Mouse (Mus musculus) neural tube, embryonic 13.5 days (tissue): ENCODE data around the gene Fam13a. TPM values are rescaled to one million over a fixed set of nuclear protein-coding genes. Genes with fewer than 3 reads are reported as not detected.
A peak's percentile ranks its signal among the peaks of the same experiment; 100 is the strongest.

Experiments
- ATAC-seq: fragments of 200-750 bp; cut with Nextera tagmentation; 2 replicates; pipeline ENCODE4 v1.8.0; 2017; ENCODE audit warnings: low read depth, mild to moderate bottlenecking, moderate TSS enrichment, moderate library complexity
- H3K27ac ChIP-seq: fragments of 300-500 bp; sonication (generic); replicated peaks from 2 replicates; pipeline ENCODE4 v1.5.1; 2015; ENCODE audit warnings: moderate library complexity, mild to moderate bottlenecking, inconsistent platforms
- H3K27me3 ChIP-seq: fragments of 300-500 bp; sonication (generic); 2 replicates; pipeline ENCODE4 v1.6.1; 2015; ENCODE audit warnings: mild to moderate bottlenecking, inconsistent platforms
- H3K36me3 ChIP-seq: fragments of 300-500 bp; sonication (generic); 2 replicates; pipeline ENCODE4 v1.6.1; 2015; ENCODE audit warnings: mild to moderate bottlenecking, inconsistent platforms
- H3K4me1 ChIP-seq: fragments of 300-500 bp; sonication (generic); replicated peaks from 2 replicates; pipeline ENCODE4 v1.6.1; 2015; ENCODE audit warnings: inconsistent platforms
- H3K4me2 ChIP-seq: fragments of 300-500 bp; sonication (generic); 2 replicates; pipeline ENCODE4 v1.6.1; 2015; ENCODE audit warnings: inconsistent platforms, mild to moderate bottlenecking, moderate library complexity
- H3K4me3 ChIP-seq: fragments of 300-500 bp; sonication (generic); 2 replicates; pipeline ENCODE4 v1.5.1; 2015; ENCODE audit warnings: mild to moderate bottlenecking, inconsistent platforms
- H3K9ac ChIP-seq: fragments of 300-500 bp; sonication (generic); 2 replicates; pipeline ENCODE4 v1.6.1; 2015; ENCODE audit warnings: moderate library complexity, mild to moderate bottlenecking, inconsistent platforms
- H3K9me3 ChIP-seq: fragments of 300-500 bp; sonication (generic); 2 replicates; pipeline ENCODE4 v1.6.1; 2016; ENCODE audit warnings: inconsistent platforms
- WGBS: fragments of 180-500 bp; shearing (Covaris S2); methylation state at CpG from one replicate; pipeline ENCODE4 v1.1.7; 2015; 5-methylcytosine and 5-hydroxymethylcytosine counted together
- polyA plus RNA-seq: library from polyadenylated mRNA; unstranded; fragments of >200 nt; fragmentation: Nextera tagmentation; extraction: Ambion mirVana; gene quantifications from 2 replicates; pipeline ENCODE4 v1.2.1, GENCODE M21; 2015

Fam13a gene
- 7.0 and 9.5 TPM in 2 replicates for polyA plus RNA-seq

- H3K36me3 ChIP-seq, result no peaks in the 10 kb centered on the region
- ATAC-seq, result peak; percentile 99
- H3K4me1 ChIP-seq, result peaks cover 17% of the 10 kb centered on the region
- peak within 1 kb of the TSS; percentile 54 for H3K4me3 ChIP-seq
- peak within 1 kb of the TSS; percentile 60 for H3K4me2 ChIP-seq
- peak within 1 kb of the TSS; percentile 74 for H3K9ac ChIP-seq
- no peaks in the 10 kb centered on the region for H3K9me3 ChIP-seq
- WGBS, result 1% methylated on average over 16 of the region's 16 CpGs
- peak within 1 kb of the TSS; percentile 74 for H3K27ac ChIP-seq
- no peaks in the 10 kb centered on the region for H3K27me3 ChIP-seq
Observed at GRCm38 (mm10) chr6:59024164-59024724, at the start of gene Fam13a. Fam13a (minus strand) TSS chr6:59024549.

- 90% methylated on average over 5 of the region's 5 CpGs for WGBS
- Histone ChIP-seq H3K36me3 (no peaks in the 10 kb centered on the region), H3K4me2 (no peak overlapping the region), H3K9ac (no peak overlapping the region), H3K9me3 (peaks cover 7% of the 10 kb centered on the region; the same call in 1 of the 2 replicates), H3K27ac (no peak overlapping the region), H3K27me3 (no peaks in the 10 kb centered on the region), H3K4me3 (no peak overlapping the region), H3K4me1 (no peaks in the 10 kb centered on the region)
- ATAC-seq, result no peak
Observed at GRCm38 (mm10) chr6:59072096-59073060, 48.0 kb upstream of the Fam13a start.

GRCm38 (mm10) chr6:59071691-59072090 is 47.3 kb upstream of the Fam13a start:
- ATAC-seq, result no peak
- H3K4me1 ChIP-seq, result no peaks in the 10 kb centered on the region

GRCm38 (mm10) chr6:59068187-59068586 is 43.8 kb upstream of the Fam13a start:
- H3K4me1 ChIP-seq, result no peaks in the 10 kb centered on the region
- WGBS, result 90% methylated on average over 5 of the region's 5 CpGs
- H3K4me2 ChIP-seq, result no peak overlapping the region
- H3K9me3 ChIP-seq, result no peaks in the 10 kb centered on the region
- no peak overlapping the region for H3K27ac ChIP-seq
- no peaks in the 10 kb centered on the region for H3K36me3 ChIP-seq
- no peak overlapping the region for H3K9ac ChIP-seq
- no peak overlapping the region for H3K4me3 ChIP-seq
- ATAC-seq, result no peak
- no peaks in the 10 kb centered on the region for H3K27me3 ChIP-seq

More at GRCm38 (mm10) chr6:59071691-59072090, 47.3 kb upstream of the Fam13a start:
- no peak overlapping the region for H3K4me3 ChIP-seq
- no peaks in the 10 kb centered on the region for H3K36me3 ChIP-seq
- H3K9ac ChIP-seq, result no peak overlapping the region
- no peak overlapping the region for H3K4me2 ChIP-seq
- peaks cover 7% of the 10 kb centered on the region; the same call in 1 of the 2 replicates for H3K9me3 ChIP-seq
- H3K27me3 ChIP-seq, result no peaks in the 10 kb centered on the region
- 87% methylated on average over 3 of the region's 3 CpGs for WGBS
- no peak overlapping the region for H3K27ac ChIP-seq

GRCm38 (mm10) chr6:59064440-59064839 is 40.1 kb upstream of the Fam13a start:
- H3K4me2 ChIP-seq, result no peak overlapping the region
- no peaks in the 10 kb centered on the region for H3K9me3 ChIP-seq
- no peak overlapping the region for H3K27ac ChIP-seq
- H3K9ac ChIP-seq, result no peak overlapping the region
- no peak overlapping the region for H3K4me3 ChIP-seq
- no peak for ATAC-seq
- no peaks in the 10 kb centered on the region for H3K4me1 ChIP-seq
- H3K27me3 ChIP-seq, result no peaks in the 10 kb centered on the region
- 92% methylated on average over 4 of the region's 4 CpGs for WGBS
- no peaks in the 10 kb centered on the region for H3K36me3 ChIP-seq

- no peak for ATAC-seq
- no peaks in the 10 kb centered on the region for H3K9me3 ChIP-seq
- H3K4me1 ChIP-seq, result no peaks in the 10 kb centered on the region
- H3K9ac ChIP-seq, result no peak overlapping the region
- H3K36me3 ChIP-seq, result no peaks in the 10 kb centered on the region
- no peak overlapping the region for H3K4me2 ChIP-seq
- WGBS, result 86% methylated on average over 2 of the region's 2 CpGs
- H3K27me3 ChIP-seq, result no peaks in the 10 kb centered on the region
- no peak overlapping the region for H3K4me3 ChIP-seq
- no peak overlapping the region for H3K27ac ChIP-seq
Observed at GRCm38 (mm10) chr6:59053232-59053631, 28.9 kb upstream of the Fam13a start.

- no peaks in the 10 kb centered on the region for H3K4me1 ChIP-seq
- H3K9me3 ChIP-seq, result no peaks in the 10 kb centered on the region
- no peaks in the 10 kb centered on the region for H3K36me3 ChIP-seq
- no peak for ATAC-seq
- H3K4me2 ChIP-seq, result no peak overlapping the region
- no peak overlapping the region for H3K4me3 ChIP-seq
- H3K27me3 ChIP-seq, result no peaks in the 10 kb centered on the region
- H3K27ac ChIP-seq, result no peak overlapping the region
- WGBS, result 47% methylated on average over 1 of the region's 1 CpGs
- H3K9ac ChIP-seq, result no peak overlapping the region
Observed at GRCm38 (mm10) chr6:59039719-59040118, 15.4 kb upstream of the Fam13a start.

GRCm38 (mm10) chr6:59032748-59033147 is 8.4 kb upstream of the Fam13a start:
- Histone ChIP-seq H3K27me3 (no peaks in the 10 kb centered on the region), H3K9me3 (no peaks in the 10 kb centered on the region), H3K36me3 (no peaks in the 10 kb centered on the region), H3K4me2 (no peak overlapping the region), H3K27ac (no peak overlapping the region), H3K4me3 (no peak overlapping the region), H3K4me1 (no peaks in the 10 kb centered on the region), H3K9ac (no peak overlapping the region)
- WGBS, result 95% methylated on average over 5 of the region's 5 CpGs
- no peak for ATAC-seq

GRCm38 (mm10) chr6:59031539-59031938 is 7.2 kb upstream of the Fam13a start:
- Histone ChIP-seq H3K9ac (no peak overlapping the region), H3K4me3 (no peak overlapping the region), H3K27ac (no peak overlapping the region), H3K9me3 (no peaks in the 10 kb centered on the region), H3K4me2 (no peak overlapping the region), H3K4me1 (no peaks in the 10 kb centered on the region), H3K27me3 (no peaks in the 10 kb centered on the region), H3K36me3 (no peaks in the 10 kb centered on the region)
- ATAC-seq, result no peak
- WGBS, result 90% methylated on average over 6 of the region's 6 CpGs

- Histone ChIP-seq H3K27me3 (no peaks in the 10 kb centered on the region), H3K4me2 (no peak overlapping the region), H3K9me3 (no peaks in the 10 kb centered on the region), H3K9ac (no peak overlapping the region), H3K36me3 (no peaks in the 10 kb centered on the region), H3K27ac (no peak overlapping the region), H3K4me1 (no peaks in the 10 kb centered on the region), H3K4me3 (no peak overlapping the region)
- ATAC-seq, result no peak
- WGBS, result 94% methylated on average over 2 of the region's 2 CpGs
Observed at GRCm38 (mm10) chr6:59030667-59031066, 6.3 kb upstream of the Fam13a start.

GRCm38 (mm10) chr6:59030037-59030436 is 5.7 kb upstream of the Fam13a start:
- ATAC-seq, result no peak
- H3K36me3 ChIP-seq, result no peaks in the 10 kb centered on the region
- H3K27ac ChIP-seq, result no peak overlapping the region
- no peak overlapping the region for H3K9ac ChIP-seq
- no peaks in the 10 kb centered on the region for H3K9me3 ChIP-seq
- no peak overlapping the region for H3K4me2 ChIP-seq
- no peaks in the 10 kb centered on the region for H3K4me1 ChIP-seq
- no peak overlapping the region for H3K4me3 ChIP-seq
- no peaks in the 10 kb centered on the region for H3K27me3 ChIP-seq

GRCm38 (mm10) chr6:59028871-59029270 is 4.5 kb upstream of the Fam13a start:
- no peak overlapping the region for H3K27ac ChIP-seq
- H3K9me3 ChIP-seq, result no peaks in the 10 kb centered on the region
- H3K27me3 ChIP-seq, result no peaks in the 10 kb centered on the region
- H3K9ac ChIP-seq, result no peak overlapping the region
- 81% methylated on average over 2 of the region's 2 CpGs for WGBS
- H3K4me1 ChIP-seq, result peaks cover 2% of the 10 kb centered on the region; the same call in 1 of the 2 replicates
- H3K4me2 ChIP-seq, result no peak overlapping the region
- H3K36me3 ChIP-seq, result no peaks in the 10 kb centered on the region
- no peak for ATAC-seq
- no peak overlapping the region for H3K4me3 ChIP-seq
